Mouse (Mus musculus): ENCODE data around the gene Ikzf3. TPM values are rescaled to one million over a fixed set of nuclear protein-coding genes. Genes with fewer than 3 reads are reported as not detected.
A peak's percentile ranks its signal among the peaks of the same experiment; 100 is the strongest.

The Ikzf3 gene
- polyA plus RNA-seq, 1 experiment, result 0.82 TPM

DNA sequence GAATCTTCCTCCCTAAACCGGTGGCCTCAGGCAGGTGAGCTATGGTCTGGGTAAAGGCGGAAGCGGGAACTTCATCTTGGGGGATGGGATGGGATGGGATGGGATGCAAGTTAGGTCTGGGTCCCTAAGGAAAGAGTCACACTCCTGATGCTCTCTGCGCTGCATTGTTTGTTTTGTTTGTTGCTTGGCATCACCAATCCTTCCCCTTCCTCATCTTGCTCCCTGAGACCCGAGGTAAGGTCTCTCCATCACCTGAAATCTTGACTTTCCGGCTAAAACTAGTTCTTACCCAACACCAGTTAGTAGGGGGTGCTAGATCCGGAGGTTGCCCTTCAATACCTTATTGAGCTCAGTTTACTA lies 98.4 kb downstream of the Ikzf3 start:
- no peak for DNase-seq (ENCODE audit: low read depth)

DNA sequence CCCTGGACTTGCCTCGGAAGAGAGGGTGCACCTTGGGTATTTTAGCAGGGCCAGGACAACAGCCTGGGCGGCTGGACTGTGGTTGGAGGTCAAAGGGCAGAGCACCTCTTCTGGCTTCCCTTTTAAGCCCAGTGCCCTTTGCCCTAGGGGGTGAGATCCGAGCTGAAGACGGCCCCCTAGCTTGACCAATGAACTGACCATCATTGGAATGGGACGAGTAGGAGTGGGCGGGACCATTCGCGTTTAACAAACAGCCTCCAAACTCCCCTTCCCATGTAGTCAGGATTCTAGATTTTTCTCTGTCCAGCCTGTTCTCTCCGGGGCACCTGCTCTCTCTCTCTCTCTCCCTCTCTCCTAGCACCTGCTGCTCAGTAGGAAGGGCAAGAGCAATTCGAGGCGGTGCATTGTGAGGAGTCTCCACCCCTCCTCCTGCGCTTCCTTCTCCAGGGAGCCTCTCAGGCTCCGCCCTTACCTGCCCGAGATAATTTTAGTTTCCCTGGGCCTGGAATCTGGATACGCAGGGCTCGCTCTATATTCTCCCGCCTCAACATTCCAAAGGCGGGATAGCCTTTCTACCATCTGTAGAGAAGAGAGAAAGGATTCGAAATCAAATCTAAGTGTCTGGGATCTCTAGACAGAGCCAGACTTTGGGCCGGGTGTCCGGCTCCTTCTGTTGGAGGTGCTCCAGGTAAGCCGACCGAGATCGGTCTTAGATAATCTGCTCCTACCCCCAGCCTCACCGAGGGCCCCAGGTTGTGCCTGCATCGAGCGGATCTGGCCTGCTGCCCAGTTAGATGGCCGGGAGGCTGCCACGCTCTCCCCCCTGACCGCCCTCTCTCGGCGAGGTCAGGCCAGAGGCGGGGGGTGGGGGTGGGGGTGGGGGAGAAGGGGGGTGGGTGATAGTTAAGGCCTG lies 99.0 kb downstream of the Ikzf3 start:
- peak; percentile 62 for DNase-seq (ENCODE audit: low read depth)

GRCm38 (mm10) chr11:98446213-98446561 lies 99.6 kb downstream of the Ikzf3 start, which contains the start of gene Grb7:
Grb7 (plus strand) TSS chr11:98446394.
- no peak for DNase-seq (ENCODE audit: low read depth)

DNA sequence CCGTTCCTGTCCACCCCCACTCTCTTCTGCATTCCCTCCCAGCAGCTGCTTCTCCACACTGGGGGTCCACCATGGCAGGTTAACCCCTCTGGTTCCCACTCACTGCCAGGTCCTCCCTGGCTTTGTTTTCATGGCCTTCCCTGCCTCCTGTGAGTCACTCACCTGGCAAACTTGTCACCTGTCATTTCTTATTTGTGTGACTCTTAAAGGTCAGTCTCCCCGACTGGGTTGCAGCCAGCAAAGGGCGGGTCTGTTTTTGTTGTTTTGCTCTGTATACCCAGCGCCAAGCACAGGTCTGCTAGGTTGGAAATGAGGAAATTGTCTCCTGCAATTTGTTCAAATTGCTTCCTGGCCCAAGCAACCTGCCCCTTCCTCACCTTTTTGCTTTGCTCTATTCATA lies 100.2 kb downstream of the Ikzf3 start:
- DNase-seq (ENCODE audit: low read depth), result peak; percentile 51

DNA sequence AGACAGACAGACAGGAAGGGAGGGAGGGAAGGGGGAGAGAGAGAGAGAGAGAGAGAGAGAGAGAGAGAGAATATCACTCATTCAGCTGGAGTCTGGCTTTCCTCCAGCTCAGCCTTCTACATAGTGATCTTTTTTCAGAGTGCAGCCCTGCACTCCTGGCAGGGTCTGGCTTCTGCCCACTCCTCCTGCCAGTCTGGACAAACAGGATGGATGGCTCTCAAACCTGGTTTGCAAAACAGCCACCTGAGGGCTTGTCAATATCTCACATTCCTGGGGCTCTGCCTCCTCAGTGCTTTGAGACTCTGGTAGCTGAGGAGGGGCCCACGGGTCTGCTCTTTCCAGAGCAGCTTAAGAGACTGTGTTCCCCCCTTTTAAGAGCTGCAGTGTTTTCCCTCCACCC lies 100.6 kb downstream of the Ikzf3 start:
- peak; percentile 62 for DNase-seq (ENCODE audit: low read depth)

DNA sequence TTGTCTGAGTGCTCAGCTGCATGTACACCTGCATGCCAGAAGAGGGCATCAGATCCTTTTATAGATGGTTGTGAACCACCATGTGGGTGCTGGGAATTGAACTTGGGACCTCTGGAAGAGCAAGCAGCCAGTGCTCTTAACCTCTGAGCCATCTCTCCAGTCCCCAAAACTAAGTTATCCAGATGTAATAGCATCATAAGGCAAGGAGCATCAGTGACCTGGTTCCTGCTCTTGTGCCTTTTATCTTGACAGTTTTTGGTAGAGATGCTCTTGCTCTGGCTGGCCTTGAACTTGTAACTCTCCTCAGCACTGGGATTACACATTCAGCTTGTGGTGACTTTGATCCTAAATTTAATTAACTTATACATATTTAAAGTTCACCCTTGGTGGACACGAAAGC lies 102.1 kb downstream of the Ikzf3 start:
- no peak for DNase-seq (ENCODE audit: low read depth)

GRCm38 (mm10) chr11:98438331-98439158 lies 107.3 kb downstream of the Ikzf3 start, which contains the start of gene Mien1:
Mien1 (minus strand) TSS chr11:98438991.
- DNase-seq (ENCODE audit: low read depth), result no peak

GRCm38 (mm10) chr11:98437441-98437840 lies 108.4 kb downstream of the Ikzf3 start:
- no peak for DNase-seq (ENCODE audit: low read depth)

DNA sequence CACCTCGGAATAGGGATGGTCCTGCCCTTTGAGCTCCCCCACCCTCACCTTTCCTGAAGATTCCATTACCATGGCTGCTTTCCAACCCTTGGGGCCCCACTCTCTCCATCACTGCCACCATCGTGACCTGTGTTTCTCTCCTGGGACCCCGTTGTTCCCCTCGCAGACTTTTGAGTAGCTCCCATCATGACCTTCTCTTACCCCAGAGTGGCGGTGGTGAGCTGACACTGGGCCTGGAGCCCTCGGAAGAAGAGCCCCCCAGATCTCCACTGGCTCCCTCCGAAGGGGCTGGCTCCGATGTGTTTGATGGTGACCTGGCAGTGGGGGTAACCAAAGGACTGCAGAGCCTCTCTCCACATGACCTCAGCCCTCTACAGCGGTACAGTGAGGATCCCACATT lies 110.1 kb downstream of the Ikzf3 start:
- no peak for DNase-seq (ENCODE audit: low read depth)

GRCm38 (mm10) chr11:98431743-98432502 lies 113.9 kb downstream of the Ikzf3 start:
- DNase-seq (ENCODE audit: low read depth), result no peak

- no peak for DNase-seq (ENCODE audit: low read depth)
Observed at GRCm38 (mm10) chr11:98428436-98428835, 117.4 kb downstream of the Ikzf3 start.

GRCm38 (mm10) chr11:98426592-98426991 lies 119.2 kb downstream of the Ikzf3 start:
- DNase-seq (ENCODE audit: low read depth), result no peak

DNA sequence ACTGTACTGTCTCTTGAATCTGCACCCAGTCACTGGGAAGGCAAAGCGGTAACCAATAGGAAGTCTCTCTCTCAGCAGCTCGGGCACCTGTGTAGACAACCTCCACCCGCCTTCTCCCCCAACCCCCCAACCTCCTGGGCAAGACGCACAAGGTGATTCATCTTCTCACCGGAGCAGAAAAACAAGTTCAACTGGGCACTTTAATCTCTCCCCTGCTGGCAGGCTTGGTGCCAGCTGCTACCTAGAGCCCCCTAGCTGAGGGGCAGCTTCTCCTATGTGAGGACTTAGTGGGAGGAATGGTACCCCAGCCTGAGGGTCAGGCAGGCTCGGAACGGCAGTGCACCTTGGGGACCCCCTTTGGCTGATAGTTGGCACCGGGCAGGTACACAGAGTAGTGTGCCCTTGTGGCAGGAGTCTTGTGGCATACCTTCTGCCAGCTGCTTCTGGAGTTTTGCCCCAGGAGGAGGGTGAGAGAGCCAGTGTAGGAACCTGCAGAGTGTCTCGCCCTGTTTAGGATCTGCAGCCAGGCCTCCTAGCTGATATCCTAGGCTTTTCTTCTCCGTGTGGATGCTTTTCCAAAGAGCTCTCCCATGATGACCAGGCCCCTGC lies 126.8 kb downstream of the Ikzf3 start:
- no peak for DNase-seq (ENCODE audit: low read depth)

DNA sequence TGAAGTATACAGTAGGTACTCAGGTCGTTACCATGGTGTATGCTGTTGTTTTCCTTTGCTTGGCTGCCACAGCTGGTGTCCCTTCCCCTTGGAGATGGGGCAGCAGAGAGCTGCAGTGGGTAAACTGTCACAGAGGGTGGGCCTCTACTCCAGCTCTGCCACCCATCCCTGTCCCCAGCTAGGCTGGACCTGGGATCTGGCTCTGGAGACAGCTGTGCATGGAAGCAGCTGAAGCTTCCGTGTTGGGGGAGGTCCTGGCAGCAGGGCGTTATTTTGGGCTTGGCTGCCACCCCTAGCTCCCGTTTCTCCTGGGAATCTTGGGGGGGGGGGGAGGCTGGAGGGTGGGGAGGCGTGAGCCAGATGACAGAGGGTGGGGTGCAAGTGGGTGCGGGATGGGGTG lies 127.6 kb downstream of the Ikzf3 start:
- no peak for DNase-seq (ENCODE audit: low read depth)

DNA sequence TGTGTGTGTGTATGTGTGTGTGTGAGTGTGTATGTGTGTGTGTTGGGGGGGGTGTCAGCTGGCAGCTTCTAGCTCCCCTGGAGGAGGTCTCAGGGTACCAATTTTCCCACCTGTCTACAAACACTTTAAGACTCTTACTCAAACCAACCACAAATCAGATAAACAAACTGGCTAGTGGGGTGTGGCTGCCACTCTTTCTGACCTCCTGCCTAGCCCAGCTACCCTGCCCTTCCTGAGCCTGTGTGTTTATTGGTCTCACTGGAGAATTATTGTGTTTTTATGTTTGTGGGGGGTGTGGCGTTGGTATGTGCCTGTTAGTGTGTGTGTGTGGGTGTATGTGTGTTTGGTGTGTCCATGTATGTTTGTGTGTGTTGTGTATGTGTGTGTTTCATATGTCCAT lies 128.8 kb downstream of the Ikzf3 start:
- no peak for DNase-seq (ENCODE audit: low read depth)

Other genes starting within 250 kb of the Ikzf3 start
- gene Neurod2, start 216.4 kb downstream of the Ikzf3 start, polyA plus RNA-seq (2012; rRNA removed), result not detected in 2 replicates
- 10.1 and 15.0 TPM in 2 replicates for gene Ppp1r1b, start 197.6 kb downstream of the Ikzf3 start, polyA plus RNA-seq (2012; rRNA removed)
- 61.2 and 80.9 TPM in 2 replicates for gene Stard3, start 187.7 kb downstream of the Ikzf3 start, polyA plus RNA-seq (2012; rRNA removed)
- 0.85 and 2.9 TPM in 2 replicates for gene Tcap, start 162.2 kb downstream of the Ikzf3 start, polyA plus RNA-seq (2012; rRNA removed)
- 7.5 and 32.4 TPM in 2 replicates for gene Pnmt, start 159.6 kb downstream of the Ikzf3 start, polyA plus RNA-seq (2012; rRNA removed)
- gene Pgap3, start 145.5 kb downstream of the Ikzf3 start, polyA plus RNA-seq (2012; rRNA removed), result 29.5 and 30.4 TPM in 2 replicates
- gene Erbb2, start 133.6 kb downstream of the Ikzf3 start, polyA plus RNA-seq (2012; rRNA removed), result 33.8 and 35.3 TPM in 2 replicates
- gene Mien1, start 107.0 kb downstream of the Ikzf3 start, polyA plus RNA-seq (2012; rRNA removed), result 217 and 228 TPM in 2 replicates
- 54.7 and 54.8 TPM in 2 replicates for gene Grb7, start 99.6 kb downstream of the Ikzf3 start, polyA plus RNA-seq (2012; rRNA removed)
- 0.47 and 1.1 TPM in 2 replicates for gene Zpbp2, start 5.1 kb upstream of the Ikzf3 start, polyA plus RNA-seq (2012; rRNA removed)
- 161 and 192 TPM in 2 replicates for gene Ormdl3, start 41.3 kb upstream of the Ikzf3 start, polyA plus RNA-seq (2012; rRNA removed)
- not detected in 2 replicates for gene Lrrc3c, start 52.3 kb upstream of the Ikzf3 start, polyA plus RNA-seq (2012; rRNA removed)
- not detected in 2 replicates for gene Gm12355, start 79.6 kb upstream of the Ikzf3 start, polyA plus RNA-seq (2012; rRNA removed)
- not detected in 2 replicates for gene Gsdma3, start 80.3 kb upstream of the Ikzf3 start, polyA plus RNA-seq (2012; rRNA removed)
- gene Gsdma2, start 100.7 kb upstream of the Ikzf3 start, polyA plus RNA-seq (2012; rRNA removed), result not detected in 2 replicates
- 0.05 and 0.09 TPM in 2 replicates for gene Gsdma, start 118.3 kb upstream of the Ikzf3 start, polyA plus RNA-seq (2012; rRNA removed)
- gene Psmd3, start 136.5 kb upstream of the Ikzf3 start, polyA plus RNA-seq (2012; rRNA removed), result 184 and 186 TPM in 2 replicates
- 1.1 and 2.8 TPM in 2 replicates for gene Csf3, start 155.2 kb upstream of the Ikzf3 start, polyA plus RNA-seq (2012; rRNA removed)
- gene Med24, start 183.4 kb upstream of the Ikzf3 start, polyA plus RNA-seq (2012; rRNA removed), result 77.3 and 78.0 TPM in 2 replicates
- 73.1 and 89.0 TPM in 2 replicates for gene Thra, start 194.6 kb upstream of the Ikzf3 start, polyA plus RNA-seq (2012; rRNA removed)
- gene Nr1d1, start 229.3 kb upstream of the Ikzf3 start, polyA plus RNA-seq (2012; rRNA removed), result 76.6 and 109 TPM in 2 replicates
- gene Msl1, start 249.5 kb upstream of the Ikzf3 start, polyA plus RNA-seq (2012; rRNA removed), result 25.4 and 37.2 TPM in 2 replicates